Mouse (Mus musculus) common myeloid progenitor, adult 5-6 weeks (primary cell): ENCODE data around the gene Tnrc6b. TPM values are rescaled to one million over a fixed set of nuclear protein-coding genes. Genes with fewer than 3 reads are reported as not detected.
A peak's percentile ranks its signal among the peaks of the same experiment; 100 is the strongest.

ENCODE experiments used
- ATAC-seq: replicated peaks from 2 replicates; pipeline ENCODE4 v1.8.0; 2016; ENCODE audit warnings: low read depth, mild to moderate bottlenecking, moderate TSS enrichment, inconsistent platforms; ENCODE audit not compliant: poor library complexity, severe bottlenecking
- total RNA-seq: library from RNA; stranded (forward); fragments of 200-1000, 187-1606 nt; gene quantifications from 2 replicates; pipeline ENCODE4 v1.2.3, GENCODE M21; 2017

Gene Tnrc6b
- total RNA-seq, 1 experiment from 2014 or later, result 100 TPM

DNA sequence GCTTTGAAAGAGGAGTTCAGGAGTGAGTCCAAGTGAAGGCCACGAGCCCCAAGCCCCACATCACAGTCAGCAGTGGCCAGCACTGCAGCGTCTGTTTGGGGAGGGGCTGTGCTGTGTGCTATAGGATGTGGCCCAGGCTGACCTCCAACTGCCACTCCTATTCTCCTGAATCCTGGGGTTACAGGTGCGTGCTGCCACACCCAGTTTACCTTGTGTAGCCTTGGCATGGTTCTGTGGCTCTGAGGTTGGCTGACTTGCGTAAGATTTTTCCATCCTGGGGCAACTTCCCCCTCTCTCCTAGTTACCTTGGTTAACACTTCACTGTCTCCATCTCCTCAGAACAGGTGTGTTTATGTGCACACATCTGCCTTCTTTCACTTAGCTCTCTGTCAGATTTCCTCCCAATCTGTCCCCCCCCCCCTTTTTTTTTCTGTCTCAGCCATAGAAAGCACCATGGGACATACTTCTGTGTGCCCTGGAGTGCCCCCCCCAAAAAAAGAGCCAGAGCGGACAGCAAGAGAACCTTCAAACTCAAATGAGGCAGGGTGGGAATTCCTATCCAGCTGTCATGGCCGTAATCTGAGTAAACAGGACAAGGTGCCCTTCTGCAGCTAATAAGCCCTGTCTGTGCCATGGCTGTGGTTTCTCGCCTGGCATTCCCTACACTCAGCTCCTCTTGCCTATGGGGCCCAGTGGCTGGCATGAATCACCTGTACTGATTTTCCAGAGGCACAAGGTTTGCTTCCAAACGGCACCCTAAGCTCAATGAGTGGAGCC lies 9.4 kb upstream of the Tnrc6b start:
- no peak for ATAC-seq

DNA sequence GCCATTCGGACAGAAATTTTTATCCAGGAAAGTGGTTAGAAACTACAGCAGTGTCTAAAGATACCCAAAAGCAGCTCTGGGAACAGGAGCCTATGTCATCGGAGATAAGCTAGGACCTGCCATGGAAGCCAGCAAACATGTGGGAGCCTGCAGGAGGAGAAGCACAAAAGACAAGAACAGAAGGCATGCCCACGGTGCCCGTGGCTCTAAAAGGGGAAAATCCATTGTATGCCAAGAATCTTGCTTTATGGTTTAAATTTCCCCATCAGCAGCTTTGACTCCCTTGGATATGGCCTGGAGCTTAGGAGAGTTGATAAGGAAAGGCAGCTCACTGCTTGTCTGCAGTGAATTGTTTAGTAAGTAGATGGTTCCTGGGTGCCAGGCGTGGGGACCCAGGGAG lies 8.2 kb upstream of the Tnrc6b start:
- no peak for ATAC-seq

DNA sequence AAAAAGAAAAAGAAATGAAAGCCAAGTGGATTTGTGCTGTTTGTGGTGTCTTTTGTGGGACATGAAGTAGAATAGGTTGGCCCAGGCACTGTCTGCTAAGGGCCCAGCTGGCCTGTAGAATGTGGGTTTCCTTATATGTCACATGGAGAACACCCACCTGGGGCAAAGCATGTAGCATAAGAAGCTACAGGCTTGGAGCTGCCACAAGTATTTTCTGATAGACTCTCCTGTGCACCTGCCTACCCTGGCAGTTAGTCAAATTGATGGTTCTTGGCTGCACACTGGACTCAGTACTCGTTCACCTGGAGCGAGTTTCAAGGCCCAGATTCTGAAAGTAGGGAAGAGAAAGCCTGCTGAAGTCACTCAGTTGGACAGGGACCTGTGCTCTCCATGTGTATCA lies 7.6 kb upstream of the Tnrc6b start:
- no peak for ATAC-seq

DNA sequence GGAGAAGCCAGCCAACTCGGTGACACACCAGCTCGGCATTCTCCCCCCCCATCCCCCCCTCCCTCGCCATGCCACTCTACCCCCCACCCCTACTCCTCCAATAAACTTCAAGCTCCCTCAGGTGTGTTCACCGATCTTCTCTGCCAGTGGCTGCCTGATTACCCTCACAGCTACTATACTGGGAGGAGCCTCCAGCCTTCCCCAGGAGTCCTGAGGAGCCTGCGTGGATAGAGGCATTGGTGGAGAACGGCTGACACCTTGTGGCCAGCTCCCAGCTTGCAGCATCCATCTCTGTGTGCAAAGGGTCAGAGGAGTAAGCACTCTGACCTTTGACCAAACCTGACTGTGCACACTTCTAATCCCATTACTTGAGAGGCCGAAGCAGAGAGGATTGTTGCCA lies 6.8 kb upstream of the Tnrc6b start:
- peak; percentile 91 for ATAC-seq

DNA sequence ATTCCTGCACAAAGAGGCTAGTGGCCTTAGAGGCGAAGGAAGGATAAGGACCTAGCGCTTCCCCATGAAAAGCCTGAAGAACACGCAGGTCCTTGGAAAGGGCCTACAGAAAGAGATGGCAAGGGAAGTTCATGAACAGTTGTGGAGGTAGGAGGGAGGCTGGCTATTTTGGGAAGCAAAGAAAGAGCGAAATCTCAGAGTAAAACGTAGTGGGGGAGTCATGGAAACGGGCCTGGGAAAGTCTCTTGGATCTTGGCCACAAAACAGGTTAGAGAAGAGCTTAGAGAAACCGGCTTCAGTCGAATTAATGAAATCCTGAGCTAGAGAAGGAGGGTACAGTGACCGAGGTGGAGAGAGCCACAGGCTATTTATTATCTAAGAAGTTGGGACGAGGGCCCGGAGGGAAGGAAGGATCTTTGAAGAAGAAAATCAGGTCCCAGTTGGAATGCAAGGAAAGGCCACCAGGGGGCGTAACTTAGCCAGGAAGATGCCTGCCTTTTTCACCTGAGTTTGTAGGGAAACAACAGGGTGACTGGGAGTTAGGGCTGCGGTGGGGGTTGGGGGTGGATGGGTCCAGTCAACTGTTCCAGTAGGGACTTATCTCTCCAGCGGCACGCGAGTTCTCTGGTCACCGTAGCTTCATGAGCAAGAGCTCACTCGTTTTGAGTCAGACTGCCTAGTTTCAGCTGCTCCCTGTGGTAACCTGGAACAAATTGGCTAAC lies 5.1 kb upstream of the Tnrc6b start:
- no peak for ATAC-seq

DNA sequence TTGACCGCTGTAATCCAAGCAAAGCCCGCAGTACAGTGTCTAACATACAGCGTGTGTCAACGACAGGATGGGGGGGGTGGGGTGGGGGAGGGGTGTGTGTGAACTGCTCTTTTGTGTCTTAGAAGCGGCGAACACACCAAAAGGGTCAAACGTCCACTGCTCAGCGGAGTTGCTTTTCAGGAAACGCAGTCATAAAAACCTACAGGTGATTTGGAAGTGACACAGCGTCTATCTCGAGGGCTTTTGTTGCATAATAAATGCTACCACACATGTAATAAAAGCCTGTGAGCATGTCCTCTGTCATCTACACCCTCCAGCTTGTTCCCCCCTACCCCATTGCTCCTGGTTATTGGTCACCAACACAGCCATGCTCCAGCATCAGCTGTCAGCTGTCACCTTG lies 4.5 kb upstream of the Tnrc6b start:
- ATAC-seq, result no peak

DNA sequence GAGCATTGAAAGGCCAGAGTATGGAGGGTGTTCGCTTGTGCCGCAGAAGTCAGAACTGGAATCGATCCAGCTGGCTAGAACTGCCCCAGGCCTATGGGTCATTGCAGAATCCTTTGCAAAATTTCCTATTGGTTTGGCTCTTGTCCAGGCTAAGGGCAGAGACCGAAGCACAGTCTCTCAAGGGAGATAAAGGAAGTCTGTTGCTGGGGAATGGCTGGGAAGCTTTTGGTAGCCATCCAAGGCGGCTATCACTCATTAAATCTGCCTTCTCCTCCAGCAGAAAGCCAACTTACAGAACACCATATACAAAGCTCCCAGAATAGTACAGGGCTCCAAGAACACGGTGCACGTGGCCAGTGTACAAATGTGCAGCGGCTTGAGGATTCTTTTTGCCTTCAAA lies 4.0 kb upstream of the Tnrc6b start:
- no peak for ATAC-seq

DNA sequence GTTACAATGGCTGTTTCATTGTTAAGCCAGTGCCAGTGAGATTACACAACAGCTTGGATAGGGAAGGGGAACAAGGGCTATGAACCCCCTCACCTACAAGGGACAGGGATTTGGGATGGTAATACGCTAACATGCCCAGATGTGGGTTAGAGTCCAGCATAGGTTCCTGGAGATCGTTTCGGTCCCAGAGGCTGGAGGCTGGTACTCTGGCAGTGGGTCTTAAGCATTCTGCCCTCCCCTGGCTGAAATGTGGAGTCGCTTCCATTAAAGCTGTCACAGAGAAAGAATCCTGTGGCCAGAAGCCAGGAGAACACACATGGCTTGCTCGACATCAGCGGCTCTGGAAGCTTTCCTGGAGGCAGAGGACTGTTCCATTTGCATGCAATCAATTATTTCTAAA lies 1.5 kb upstream of the Tnrc6b start:
- no peak for ATAC-seq

DNA sequence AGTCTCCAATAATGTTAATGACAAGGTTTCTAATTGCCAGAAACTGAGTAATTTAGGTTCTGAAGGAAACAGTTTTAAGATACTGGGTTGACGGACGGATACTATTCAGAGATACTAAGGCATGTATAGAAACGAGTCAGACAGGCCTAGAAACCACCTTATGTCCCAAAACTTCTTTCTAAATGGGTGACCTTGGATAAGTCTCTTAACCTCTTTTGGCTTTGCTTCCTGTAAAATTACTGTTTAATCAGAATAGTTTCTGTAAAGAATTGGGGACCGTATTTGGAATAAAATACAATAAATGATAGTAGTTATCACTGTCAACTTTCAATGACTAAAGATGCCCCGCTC lies 881 bp upstream of the Tnrc6b start:
- no peak for ATAC-seq

DNA sequence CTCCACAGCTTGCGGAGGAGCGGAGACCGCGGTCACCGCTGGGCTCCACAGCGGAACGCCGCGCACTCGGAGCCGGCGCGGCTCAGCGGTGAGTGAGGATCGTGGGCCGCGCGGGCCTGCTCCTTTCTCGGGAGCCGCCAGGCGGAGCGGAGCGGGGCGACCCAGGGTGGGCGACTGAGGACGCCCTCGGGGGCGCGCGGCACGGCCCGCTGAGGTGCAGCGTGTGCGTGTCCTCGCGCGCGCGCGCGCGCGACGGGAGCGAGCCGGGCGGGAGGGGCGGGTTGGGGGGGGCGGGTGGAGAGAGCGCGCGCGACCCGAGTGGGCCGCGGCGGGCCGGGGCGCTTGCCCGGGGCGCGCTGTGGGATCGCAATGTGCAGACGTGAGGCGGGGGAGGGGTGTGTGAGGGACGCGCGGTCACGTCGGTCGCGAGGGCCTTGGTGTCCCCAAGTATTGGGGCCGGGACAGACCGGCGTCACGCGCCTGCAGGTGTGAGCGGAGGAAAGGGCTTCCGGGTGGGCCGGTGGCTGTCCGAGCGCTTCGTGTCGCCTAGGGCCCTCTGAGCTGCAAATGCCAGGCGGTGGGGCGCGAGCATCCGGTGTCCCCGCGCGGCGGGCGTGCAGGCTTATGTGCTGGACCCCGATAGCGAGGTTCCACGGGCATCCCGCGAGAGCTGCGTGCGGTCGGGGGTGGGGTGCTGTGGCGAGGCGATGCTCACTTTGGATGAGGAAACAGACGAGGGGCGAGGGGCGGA lies 463 bp downstream of the Tnrc6b start:
- peak; percentile 33 for ATAC-seq

DNA sequence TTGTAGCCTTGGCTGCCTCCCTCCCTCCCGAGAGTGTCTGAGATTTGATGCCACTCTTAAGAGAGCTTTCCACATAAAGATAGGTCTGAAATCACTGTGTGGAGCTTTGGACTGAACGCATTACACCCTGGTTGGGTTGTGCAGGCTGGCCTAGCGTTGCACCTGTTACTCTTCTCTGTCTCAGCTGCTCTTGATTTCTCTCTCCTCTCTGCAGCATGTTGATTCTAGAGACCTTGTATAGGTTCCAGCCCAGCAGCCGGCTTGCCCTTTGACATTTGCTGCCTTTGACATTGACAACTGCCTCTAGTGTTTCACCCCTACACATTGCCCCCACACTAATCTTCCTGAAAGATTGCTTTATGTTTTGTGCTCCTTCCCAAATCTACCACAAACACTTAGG lies 3.2 kb downstream of the Tnrc6b start:
- no peak for ATAC-seq

DNA sequence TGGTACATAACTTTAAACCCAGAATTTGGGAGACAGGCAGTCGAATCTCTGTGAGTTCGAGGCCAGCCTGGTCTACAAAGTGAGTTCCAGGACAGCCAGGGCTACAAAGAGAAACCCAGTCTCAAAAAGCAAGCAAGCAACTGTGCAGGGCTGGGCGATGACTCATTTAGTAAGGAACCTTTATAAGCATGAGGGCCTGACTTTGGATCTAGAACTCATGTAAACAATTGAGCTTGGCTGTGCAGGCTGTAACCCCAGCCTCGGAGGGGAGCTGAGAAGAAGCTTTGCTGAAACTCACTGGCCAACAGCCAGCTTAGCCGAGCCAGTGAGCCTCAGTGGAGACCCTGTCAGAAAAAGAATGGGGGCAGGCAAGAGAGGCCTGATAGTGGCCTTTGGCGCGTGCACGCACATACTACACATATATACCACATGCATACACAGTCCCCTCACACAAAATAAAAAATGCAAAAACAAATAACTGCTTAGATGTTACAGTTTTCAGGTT lies 5.6 kb downstream of the Tnrc6b start:
- ATAC-seq, result no peak

DNA sequence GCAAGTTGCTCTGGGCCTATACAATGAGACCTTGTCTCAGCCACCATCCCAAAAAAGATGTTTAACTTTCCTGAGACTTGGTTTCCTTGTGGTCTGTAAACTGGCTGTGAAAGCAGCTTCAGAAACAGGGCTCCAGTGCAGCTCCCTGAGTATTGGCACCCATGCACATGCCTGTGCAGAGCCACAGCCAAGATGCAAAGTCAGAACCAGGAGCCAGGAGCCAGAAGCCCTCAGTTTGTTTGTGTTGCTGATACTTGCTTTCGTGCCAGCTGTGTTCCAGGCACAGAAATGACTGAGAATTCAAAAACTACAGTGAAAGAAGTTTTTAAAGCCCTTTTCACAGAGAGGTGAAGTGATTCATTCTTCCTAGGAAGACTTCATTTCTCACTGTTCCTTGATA lies 6.3 kb downstream of the Tnrc6b start:
- ATAC-seq, result no peak

DNA sequence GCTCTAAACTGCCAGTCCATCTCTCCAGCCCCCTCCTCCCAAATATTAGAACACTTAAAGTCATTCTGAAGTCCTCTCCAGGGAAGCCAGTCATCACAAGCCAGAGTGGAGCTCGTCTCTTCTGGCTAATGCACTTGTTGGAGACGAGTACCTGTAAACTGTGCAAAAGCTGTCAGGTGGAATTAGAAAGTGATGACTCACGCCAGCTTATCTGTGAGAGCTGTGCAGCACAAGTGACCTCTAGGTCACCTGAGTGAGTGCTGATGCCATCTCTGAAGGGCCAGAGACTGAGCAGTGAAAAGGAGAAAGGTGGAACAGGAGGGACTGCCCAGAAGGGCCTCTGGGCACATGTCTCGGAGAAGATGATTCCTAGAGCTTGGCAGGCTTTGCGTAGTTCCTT lies 9.1 kb downstream of the Tnrc6b start:
- ATAC-seq, result no peak

DNA sequence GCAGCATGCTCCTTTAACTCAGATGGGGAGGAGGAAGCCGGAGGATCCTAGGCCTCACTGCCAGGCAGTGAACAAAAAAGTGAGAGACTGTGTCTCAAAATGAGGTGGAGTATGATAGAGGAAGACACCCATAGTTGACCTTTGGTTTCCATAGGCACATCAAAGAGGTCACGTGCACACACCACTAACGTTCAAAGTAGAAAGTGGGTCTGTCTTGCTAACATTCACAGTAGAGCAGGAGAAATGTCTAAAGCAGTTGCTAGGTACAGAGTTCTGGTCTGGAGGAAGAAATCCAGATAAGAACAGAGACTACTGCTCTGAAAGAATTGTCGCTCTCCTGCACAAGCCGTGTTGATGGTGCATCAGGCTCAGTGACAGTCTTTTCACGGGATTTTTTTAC lies 10.7 kb downstream of the Tnrc6b start:
- ATAC-seq, result no peak

DNA sequence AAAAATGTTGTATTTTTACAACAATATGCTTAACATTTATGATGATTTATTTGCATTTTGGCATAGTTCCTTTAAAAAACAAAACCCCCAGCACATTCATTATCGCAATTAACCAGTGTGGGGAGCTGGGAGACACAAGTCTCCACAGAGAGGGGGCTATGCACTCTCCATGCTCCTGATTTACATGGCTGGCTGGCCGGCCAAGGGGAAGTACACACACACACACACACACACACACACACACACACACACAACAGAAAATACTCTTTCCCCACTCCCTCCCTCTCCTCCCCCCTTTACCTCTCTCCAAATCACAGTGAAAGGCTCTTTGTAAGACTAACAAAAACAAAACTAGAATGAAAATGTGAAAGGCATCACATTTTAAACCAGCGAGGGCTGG lies 11.3 kb downstream of the Tnrc6b start:
- no peak for ATAC-seq

DNA sequence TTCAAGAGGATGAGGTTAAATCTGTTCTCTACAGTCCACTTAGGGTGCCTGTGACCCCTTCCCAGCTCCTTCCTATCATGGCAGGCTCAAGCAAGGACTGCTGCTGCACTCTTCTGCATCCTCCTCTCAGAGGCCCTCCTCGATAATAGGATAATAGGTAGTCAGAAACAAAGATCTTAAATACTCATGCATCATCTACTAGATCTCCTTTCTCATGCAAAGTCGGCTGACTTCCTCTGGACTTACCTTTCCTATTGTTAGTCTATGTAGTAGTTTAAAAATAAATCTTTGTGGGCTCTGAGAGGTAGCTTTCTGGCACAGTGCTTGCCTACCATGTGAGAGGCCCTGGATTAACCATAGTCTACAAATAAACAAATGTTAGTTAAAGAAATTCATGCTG lies 18.4 kb downstream of the Tnrc6b start:
- ATAC-seq, result no peak

DNA sequence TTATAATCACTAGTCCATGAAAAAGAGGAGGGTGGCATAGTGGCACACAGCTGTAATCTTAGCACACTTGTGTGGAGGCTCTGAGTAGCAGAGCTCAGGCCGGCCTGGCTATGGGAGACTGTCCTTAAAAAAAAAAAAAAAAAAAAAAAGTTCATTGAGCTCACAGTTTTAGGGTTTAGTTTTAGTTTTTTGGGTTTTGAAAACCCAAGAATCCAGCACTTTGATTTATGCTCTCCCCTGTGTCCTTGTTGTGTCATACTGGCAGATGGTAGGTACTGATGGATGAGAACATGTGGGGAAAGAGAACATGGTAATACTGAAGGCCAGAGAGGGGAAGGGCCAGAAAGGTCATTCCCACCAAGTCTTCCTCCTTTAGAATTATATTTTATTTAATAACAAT lies 19.9 kb downstream of the Tnrc6b start:
- no peak for ATAC-seq

DNA sequence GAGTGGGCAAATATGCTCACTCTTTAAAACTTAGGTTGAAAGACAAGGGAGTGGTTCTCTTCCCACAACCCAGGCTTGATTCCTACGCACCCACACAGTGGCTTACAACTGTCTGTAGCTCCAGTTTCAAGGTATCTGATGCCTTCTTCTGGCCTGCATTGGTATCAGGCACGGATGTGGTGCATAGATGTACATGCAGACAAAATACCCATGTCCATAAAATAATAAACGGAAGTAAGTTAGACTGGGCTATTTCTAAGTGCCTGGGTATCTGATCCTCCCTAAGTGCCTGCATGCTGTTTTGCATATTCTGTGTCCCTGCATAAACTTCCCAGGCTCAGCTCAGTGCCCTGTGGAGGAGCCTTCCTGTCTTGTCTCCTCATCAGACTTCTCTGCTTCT lies 20.4 kb downstream of the Tnrc6b start:
- no peak for ATAC-seq

DNA sequence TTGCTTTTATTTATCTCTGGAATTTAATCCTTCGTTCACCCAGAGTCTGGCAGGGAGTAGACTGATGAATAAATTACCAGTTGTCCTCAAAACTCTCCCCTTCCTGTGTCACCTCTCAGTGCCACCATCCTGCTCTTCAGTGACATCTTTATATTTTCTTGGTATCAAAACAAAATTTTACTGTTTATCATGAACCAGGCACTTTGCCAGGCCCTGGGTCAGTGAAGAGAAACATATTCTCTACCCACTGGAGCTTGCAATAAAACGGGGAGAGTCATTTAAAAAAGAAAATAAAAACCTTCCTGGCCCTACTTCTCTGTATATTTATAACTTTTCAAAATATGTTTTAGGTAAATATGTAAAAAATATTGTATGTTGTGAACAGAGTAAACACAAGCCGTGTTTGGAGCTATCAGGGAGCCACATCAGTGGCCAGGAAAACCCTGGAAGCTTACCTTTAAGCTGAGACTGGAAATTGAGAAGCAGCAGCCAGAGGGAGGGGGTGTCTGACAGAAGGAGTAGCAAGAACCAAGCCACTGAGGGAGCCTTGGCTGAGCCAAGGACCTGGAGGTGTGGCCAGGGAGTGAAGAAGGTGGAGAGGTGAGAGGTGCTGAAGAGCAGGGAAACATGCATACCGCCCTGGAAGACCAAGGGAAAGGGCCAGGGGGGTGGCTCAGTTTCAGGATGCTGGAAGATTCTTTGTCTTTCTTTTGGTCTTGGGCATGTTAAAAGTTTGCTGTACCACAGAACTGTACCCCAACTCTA lies 21.3 kb downstream of the Tnrc6b start:
- no peak for ATAC-seq
